Mouse (Mus musculus) small intestine, adult 2 months (tissue): ENCODE data around the gene Ifit3b.

Experiments
- CTCF ChIP-seq: fragments of 200-500 bp; IDR thresholded peaks from 2 replicates; pipeline ENCODE4 v1.5.1; 2012; ENCODE audit warnings: low read depth, mild to moderate bottlenecking, control low read depth, inconsistent platforms, low read length, moderate library complexity, mixed read lengths; ENCODE audit not compliant: insufficient replicate concordance, insufficient read length; ENCODE audit errors: extremely low read depth
- POLR2A ChIP-seq: fragments of 200-500 bp; IDR thresholded peaks from 2 replicates; pipeline ENCODE4 v1.6.1; 2012; ENCODE audit warnings: low read depth, mild to moderate bottlenecking, control low read depth, inconsistent platforms, low read length, moderate library complexity

DNA sequence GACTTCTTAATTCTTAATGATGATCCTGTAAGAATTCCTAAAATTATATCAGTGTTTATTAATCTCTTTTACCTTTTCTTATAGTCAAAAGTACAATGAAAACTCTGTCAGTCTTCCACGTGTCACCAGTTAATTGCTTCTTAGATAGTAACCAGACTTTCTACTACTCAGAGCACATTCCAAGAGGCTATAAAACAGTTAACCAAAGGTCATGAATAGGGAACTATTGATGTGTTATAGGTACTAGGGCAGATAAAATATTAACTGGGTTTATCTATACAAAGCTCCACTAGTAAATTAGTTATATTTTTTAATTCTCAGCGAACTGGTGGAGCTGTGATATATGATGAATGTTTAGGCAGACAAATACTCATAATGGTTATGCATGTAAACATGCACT, 19.7 kb downstream of the Ifit3b start:
- TF ChIP-seq POLR2A = no peak
- no peak for TF ChIP-seq CTCF
